Mouse (Mus musculus): Measurements from ENCODE around the gene Sema4b. TPM values are rescaled to one million over a fixed set of nuclear protein-coding genes. Genes with fewer than 3 reads are reported as not detected.

Gene Sema4b
- polyA plus RNA-seq, 1 experiment = 15.8 TPM

- DNase-seq (ENCODE audit: low spot score) = no peak
These were observed 81.1 kb downstream of the Sema4b start for GRCm38 (mm10) chr7:80267764-80268163.

GRCm38 (mm10) chr7:80268897-80269750 is 82.5 kb downstream of the Sema4b start, which contains the start of gene Vps33b:
TSS of gene Vps33b (plus strand) at chr7:80269649.
- DNase-seq (ENCODE audit: low spot score) = peak; percentile 90

GRCm38 (mm10) chr7:80269751-80270255 is 83.2 kb downstream of the Sema4b start:
- no peak for DNase-seq (ENCODE audit: low spot score)

GRCm38 (mm10) chr7:80273456-80273855 is 86.8 kb downstream of the Sema4b start:
- no peak for DNase-seq (ENCODE audit: low spot score)

Other genes starting within 250 kb of the Sema4b start
- gene Zfp710, start 162.0 kb upstream of the Sema4b start, polyA plus RNA-seq (2012; rRNA removed) = 15.6 and 18.8 TPM in 2 replicates
- 86.8 and 101 TPM in 2 replicates for gene Idh2, start 71.4 kb upstream of the Sema4b start, polyA plus RNA-seq (2012; rRNA removed)
- 66.1 and 85.6 TPM in 2 replicates for gene Cib1, start 46.0 kb downstream of the Sema4b start, polyA plus RNA-seq (2012; rRNA removed)
- 2.2 and 2.6 TPM in 2 replicates for gene Gdpgp1, start 46.0 kb downstream of the Sema4b start, polyA plus RNA-seq (2012; rRNA removed)
- gene Ttll13, start 59.5 kb downstream of the Sema4b start, polyA plus RNA-seq (2012; rRNA removed) = 1.2 and 1.7 TPM in 2 replicates
- gene Ngrn, start 74.4 kb downstream of the Sema4b start, polyA plus RNA-seq (2012; rRNA removed) = 41.7 and 54.9 TPM in 2 replicates
- gene Vps33b, start 82.8 kb downstream of the Sema4b start, polyA plus RNA-seq (2012; rRNA removed) = 20.3 and 20.7 TPM in 2 replicates
- gene Prc1, start 107.6 kb downstream of the Sema4b start, polyA plus RNA-seq (2012; rRNA removed) = 5.0 and 5.7 TPM in 2 replicates
- gene Rccd1, start 137.6 kb downstream of the Sema4b start, polyA plus RNA-seq (2012; rRNA removed) = 21.5 and 26.5 TPM in 2 replicates
- gene Unc45a, start 154.2 kb downstream of the Sema4b start, polyA plus RNA-seq (2012; rRNA removed) = 92.8 and 117 TPM in 2 replicates
- 33.3 and 40.9 TPM in 2 replicates for gene Hddc3, start 156.3 kb downstream of the Sema4b start, polyA plus RNA-seq (2012; rRNA removed)
- 37.1 and 49.6 TPM in 2 replicates for gene Man2a2, start 184.5 kb downstream of the Sema4b start, polyA plus RNA-seq (2012; rRNA removed)
- 22.6 and 24.0 TPM in 2 replicates for gene Fes, start 201.1 kb downstream of the Sema4b start, polyA plus RNA-seq (2012; rRNA removed)
- gene Furin, start 218.6 kb downstream of the Sema4b start, polyA plus RNA-seq (2012; rRNA removed) = 25.3 and 40.7 TPM in 2 replicates